Mouse (Mus musculus): Measurements from ENCODE around the gene Cbx8.

The Cbx8 gene

DNA sequence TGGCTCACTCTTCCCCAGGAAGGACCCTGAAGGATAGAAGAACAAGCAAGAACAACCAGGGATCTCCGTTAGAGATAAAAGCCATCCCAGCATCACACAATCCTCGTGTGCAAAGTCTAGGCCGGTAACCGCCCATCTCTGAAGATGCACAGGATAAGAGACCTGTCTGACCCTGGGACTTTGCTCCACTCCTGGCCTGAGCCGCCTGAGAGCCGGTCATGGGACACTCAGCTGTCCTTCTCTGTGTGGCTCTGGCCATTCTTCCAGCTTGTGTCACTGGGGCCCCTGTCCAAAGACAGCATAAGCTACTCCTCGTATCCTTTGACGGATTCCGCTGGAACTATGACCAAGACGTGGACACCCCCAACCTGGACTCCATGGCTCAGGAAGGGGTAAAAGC lies 52.8 kb downstream of the Cbx8 start, which contains the start of gene Enpp7:
Gene Enpp7 (plus strand): TSS at position 190 of the 400 bp plus-strand sequence.
- no peak for DNase-seq (ENCODE audit: low spot score in 2 of 2)

Measured in right cerebral cortex, adult 2 months (tissue).